Mouse (Mus musculus) CD4-positive naive resting alpha-beta T cell, adult 57 days (primary cell): ENCODE results near the gene Arl4a. TPM values are rescaled to one million over a fixed set of nuclear protein-coding genes. Genes with fewer than 3 reads are reported as not detected.

Experiments used
- total RNA-seq: library from RNA; stranded (reverse); gene quantifications from one replicate; pipeline ENCODE4 v1.2.4, GENCODE M21; 2023

Gene Arl4a
- 49.7 TPM for total RNA-seq

DNA sequence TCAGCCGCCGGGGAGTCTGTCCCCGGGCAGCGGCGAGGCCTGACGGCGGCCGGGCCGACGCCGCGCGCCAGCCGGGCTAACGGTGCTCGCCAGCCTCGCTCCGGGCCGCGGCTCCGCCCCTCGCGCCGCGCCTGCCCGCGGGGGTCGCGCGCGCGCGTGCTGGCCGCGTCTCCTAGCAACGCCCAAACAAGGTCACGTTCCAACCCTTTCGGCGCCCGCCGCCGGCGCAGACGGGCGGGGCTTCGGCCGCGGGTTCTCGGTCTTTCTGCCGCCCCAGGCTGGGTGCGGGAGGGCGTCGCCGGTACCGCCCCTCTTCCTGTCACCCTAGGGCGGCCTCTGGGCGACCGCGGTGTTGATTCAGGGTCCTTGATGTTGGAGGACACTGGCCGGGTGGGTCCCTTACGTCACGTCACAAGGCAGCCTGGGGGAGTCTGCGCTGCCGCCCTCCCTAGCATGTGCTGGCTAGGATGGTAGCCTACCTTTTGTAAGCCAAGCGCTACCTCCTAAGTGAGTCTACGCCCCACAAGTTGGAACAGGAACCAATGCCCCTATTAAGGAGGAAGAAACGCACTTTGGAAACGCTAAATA is at the start of gene Arl4a:
Gene Arl4a, minus strand, starts transcription at position 150 of the 588 bp plus-strand sequence.

Other genes starting within 250 kb of the Arl4a start
- 0.35 TPM for gene Scin, start 96.2 kb upstream of the Arl4a start, total RNA-seq
- gene Lsmem1, start 161.5 kb upstream of the Arl4a start, total RNA-seq = 0.44 TPM
- gene Ifrd1, start 210.5 kb upstream of the Arl4a start, total RNA-seq = 301 TPM